Mouse (Mus musculus): ENCODE measurements around the gene Alyref2.

The Alyref2 gene

GRCm38 (mm10) chr1:171501016-171501610, 2.2 kb upstream of the Alyref2 start:
- no peak for DNase-seq (ENCODE audit: low read depth, low spot score)

- no peak for DNase-seq (ENCODE audit: low read depth, low spot score)
These were observed 1.6 kb upstream of the Alyref2 start for GRCm38 (mm10) chr1:171501636-171502080.

DNA sequence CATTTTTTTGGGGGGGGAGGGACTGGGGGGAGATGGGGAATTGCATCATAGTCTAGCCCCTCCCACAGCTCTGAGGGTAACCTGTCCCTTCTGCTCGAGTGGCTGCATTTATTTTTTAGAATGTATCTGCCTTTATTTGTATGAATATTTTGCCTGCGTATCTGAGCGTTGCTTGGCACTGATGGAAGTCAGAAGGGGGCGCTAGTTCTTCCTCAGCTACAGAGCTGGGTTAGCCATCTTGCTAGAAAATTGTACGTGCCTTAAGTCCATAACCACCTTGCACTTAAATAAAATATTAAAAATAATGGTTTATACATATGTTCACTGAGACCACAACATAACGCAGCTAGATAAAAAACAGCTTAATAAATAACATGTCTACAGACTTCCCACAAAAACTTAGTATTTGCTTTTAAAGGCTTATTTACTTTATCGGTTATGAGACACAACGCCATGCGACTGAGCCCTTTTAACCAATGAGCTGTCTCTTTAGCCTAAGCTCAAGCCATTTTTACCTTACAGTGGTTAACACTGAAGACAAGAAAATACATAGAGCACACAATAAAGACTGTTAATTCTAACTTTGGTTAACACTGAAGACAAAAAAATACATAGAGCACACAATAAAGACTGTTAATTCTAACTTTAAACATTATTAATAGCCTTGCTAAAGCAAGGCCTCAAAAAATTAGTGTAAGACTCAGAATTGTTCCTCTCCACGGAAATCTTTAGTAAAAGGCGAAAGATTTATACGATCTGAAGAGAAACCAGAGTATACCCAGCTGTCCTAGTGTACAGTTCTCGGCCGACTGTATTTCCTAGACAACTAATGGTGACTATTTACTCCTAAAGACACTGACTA, 659 bp upstream of the Alyref2 start:
- peak; percentile 59 for DNase-seq (ENCODE audit: low read depth, low spot score)

DNA sequence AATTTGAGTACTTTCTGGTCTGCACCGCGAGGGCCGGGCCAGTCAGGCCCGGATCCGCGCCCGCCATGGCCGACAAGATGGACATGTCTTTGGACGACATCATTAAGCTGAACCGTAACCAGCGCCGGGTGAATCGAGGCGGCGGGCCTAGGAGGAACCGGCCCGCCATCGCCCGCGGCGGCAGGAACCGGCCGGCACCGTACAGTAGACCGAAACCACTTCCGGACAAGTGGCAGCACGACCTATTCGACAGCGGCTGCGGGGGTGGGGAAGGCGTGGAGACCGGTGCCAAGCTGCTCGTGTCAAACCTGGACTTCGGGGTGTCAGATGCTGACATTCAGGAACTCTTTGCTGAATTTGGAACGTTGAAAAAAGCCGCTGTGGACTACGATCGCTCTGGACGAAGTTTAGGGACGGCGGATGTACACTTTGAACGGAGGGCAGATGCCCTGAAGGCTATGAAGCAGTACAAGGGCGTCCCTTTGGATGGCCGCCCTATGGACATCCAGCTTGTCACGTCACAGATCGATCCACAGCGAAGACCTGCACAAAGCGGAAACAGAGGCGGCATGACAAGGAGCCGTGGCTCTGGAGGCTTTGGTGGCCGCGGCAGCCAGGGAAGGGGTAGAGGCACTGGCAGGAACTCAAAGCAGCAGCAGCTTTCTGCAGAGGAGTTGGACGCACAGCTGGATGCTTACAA, 464 bp downstream of the Alyref2 start:
- no peak for DNase-seq (ENCODE audit: low read depth, low spot score)

GRCm38 (mm10) chr1:171504586-171504985, 1.3 kb downstream of the Alyref2 start:
- DNase-seq (ENCODE audit: low read depth, low spot score) = no peak

GRCm38 (mm10) chr1:171513234-171513633, 10.0 kb downstream of the Alyref2 start:
- no peak for DNase-seq (ENCODE audit: low read depth, low spot score)

- no peak for DNase-seq (ENCODE audit: low read depth, low spot score)
These were observed 10.5 kb downstream of the Alyref2 start for GRCm38 (mm10) chr1:171513760-171514159.

DNA sequence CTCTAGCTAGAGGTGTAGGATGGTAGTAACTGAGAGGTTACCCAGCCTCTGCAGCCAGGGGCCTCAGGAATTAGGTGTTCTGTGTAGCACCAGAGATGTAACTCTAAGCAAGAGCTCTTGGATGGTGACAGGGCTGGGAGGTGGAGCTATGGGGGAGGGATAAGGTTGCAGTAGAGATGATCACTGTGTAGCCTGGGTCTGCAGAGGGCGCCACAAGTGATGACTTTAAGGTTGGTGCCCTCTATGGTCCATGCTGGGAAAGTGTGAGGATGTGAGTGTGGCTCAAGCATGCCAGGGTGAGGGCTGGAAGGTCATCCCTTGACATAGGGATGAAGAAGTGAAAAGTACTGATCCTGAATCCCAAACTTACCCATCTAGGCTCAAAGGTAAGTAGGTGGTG, 11.8 kb downstream of the Alyref2 start:
- no peak for DNase-seq (ENCODE audit: low read depth, low spot score)

DNA sequence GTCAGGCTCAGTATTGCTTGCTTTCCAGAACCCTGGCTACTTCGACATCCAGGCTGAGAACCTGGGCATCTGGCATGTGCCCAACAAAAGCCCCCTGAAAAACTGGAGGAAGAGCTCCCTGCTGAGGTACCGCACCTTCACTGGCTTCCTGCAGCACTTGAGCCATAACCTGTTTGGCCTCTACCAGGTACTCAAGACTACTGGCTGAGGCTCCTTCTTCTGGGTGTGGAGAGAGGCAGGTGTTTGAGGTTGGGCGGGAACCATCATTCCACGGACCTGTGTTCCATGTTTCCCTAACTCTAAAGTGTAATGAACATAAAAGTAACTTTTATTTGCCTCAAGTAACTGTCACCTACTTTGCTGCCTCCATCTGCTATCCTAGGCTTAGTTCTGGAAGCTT, 12.3 kb downstream of the Alyref2 start:
- DNase-seq (ENCODE audit: low read depth, low spot score) = no peak

GRCm38 (mm10) chr1:171531367-171531766, 28.1 kb downstream of the Alyref2 start:
- DNase-seq (ENCODE audit: low read depth, low spot score) = no peak

DNA sequence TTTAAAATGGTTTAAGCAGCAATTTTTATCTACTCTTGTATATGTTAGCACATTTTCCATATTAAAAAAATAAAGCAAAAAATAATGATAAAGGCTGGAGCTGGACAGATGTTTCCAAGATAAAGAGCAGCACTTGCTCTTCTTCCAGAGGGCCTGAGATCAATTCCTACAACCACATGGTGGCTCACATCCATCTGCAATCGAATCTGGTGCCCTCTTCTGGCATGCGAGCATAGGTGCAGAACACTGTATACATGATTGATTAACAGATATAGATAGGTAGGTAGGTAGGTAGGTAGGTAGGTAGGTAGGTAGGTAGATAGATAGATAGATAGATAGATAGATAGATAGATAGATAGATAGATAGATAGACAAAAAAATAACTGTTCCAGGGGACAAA, 29.6 kb downstream of the Alyref2 start:
- DNase-seq (ENCODE audit: low read depth, low spot score) = no peak

DNA sequence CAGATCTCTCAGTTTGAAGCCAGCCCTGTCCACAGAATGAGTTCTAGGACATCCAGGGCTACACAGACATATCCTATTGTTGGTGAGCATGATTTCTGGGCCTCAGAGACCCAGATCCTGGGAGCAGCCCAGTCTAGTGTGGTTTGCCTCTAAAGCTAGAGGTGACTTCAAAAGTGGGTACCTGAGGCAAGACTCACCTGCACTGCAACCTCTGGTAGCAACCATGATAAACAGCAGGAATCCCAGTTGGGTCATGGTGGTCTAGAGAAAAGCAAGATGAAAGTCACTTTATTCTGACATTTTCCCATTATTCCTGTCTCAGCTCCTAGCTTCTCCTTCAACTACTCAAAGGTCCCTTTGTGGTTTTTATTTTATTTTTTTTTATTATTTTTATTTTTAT, 31.3 kb downstream of the Alyref2 start:
- DNase-seq (ENCODE audit: low read depth, low spot score) = no peak

DNA sequence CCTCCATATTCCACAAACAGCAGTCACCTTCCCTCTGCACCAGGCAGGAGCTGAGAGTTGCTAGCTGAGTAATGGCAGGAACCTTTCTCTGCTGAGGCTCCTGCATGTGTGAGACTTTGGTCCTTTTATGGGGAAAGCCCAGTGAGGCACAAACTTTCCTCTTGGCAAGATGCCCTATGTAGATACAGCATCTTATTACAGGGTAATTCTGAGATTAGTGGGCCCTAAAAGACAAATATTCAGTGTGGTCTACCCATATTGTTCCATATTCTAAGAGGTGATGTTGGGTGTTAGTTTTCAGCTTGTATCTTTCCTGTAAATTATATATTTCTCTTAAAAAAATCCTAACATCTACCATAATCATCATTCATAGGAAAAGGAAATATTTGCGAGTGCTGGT, 31.9 kb downstream of the Alyref2 start, which contains the start of gene Itln1:
TSS of gene Itln1 (minus strand) at position 101 of the 400 bp plus-strand sequence.
- no peak for DNase-seq (ENCODE audit: low read depth, low spot score)

GRCm38 (mm10) chr1:171540694-171541093, 37.4 kb downstream of the Alyref2 start:
- DNase-seq (ENCODE audit: low read depth, low spot score) = no peak

DNA sequence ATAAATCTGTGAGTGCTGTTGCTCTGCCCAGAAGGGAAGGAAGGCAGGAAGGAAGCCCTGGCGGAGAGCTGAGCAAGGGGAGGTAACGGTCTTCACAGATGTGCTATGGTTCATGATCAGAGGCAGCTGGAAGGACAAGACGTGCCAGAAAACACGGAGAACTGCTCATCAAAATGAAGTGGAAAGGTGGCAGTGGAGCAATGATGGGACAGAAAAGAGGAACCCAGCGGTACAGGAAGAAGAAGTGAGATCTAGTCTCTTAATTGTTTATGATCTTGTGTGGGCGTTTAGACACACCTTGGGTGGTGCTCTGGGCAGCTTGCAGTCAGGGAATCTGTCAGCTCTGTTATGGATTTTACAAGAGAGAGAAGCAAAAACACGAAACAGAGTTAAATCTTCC, 48.0 kb downstream of the Alyref2 start:
- no peak for DNase-seq (ENCODE audit: low read depth, low spot score)

GRCm38 (mm10) chr1:171552230-171552629, 49.0 kb downstream of the Alyref2 start:
- no peak for DNase-seq (ENCODE audit: low read depth, low spot score)

- no peak for DNase-seq (ENCODE audit: low read depth, low spot score)
These were observed 50.4 kb downstream of the Alyref2 start for GRCm38 (mm10) chr1:171553359-171554341.

All from c-Kit-negative CD71-positive TER-119-positive erythroid progenitor cells, embryonic 14.5 days (primary cell).